Mouse (Mus musculus) heart, embryonic 16.5 days (tissue): ENCODE measurements around the gene Slc12a5. TPM values are rescaled to one million over a fixed set of nuclear protein-coding genes. Genes with fewer than 3 reads are reported as not detected.

Experiments
- ATAC-seq: fragments of 200-750 bp; cut with Nextera tagmentation; replicated peaks from 2 replicates; pipeline ENCODE4 v1.8.0; 2017; ENCODE audit warnings: moderate number of reproducible peaks; ENCODE audit not compliant: insufficient read depth, low FRiP score; ENCODE audit errors: extremely low read depth
- H3K27ac ChIP-seq: fragments of 300-500 bp; sonication (generic); 2 replicates; pipeline ENCODE4 v1.5.1; 2014; ENCODE audit warnings: mild to moderate bottlenecking, low read length, control low read depth, moderate library complexity
- H3K27me3 ChIP-seq: fragments of 300-500 bp; sonication (generic); 2 replicates; pipeline ENCODE4 v1.6.1; 2014; ENCODE audit warnings: low read length, mixed read lengths; ENCODE audit not compliant: control insufficient read depth, insufficient read depth
- H3K36me3 ChIP-seq: fragments of 300-500 bp; sonication (generic); 2 replicates; pipeline ENCODE4 v1.6.1; 2014; ENCODE audit not compliant: control insufficient read depth, insufficient read depth
- H3K4me1 ChIP-seq: fragments of 300-500 bp; sonication (generic); 2 replicates; pipeline ENCODE4 v1.6.1; 2014; ENCODE audit warnings: low read length, mixed read lengths; ENCODE audit not compliant: control insufficient read depth, insufficient read depth
- H3K4me2 ChIP-seq: fragments of 300-500 bp; sonication (generic); 2 replicates; pipeline ENCODE4 v1.6.1; 2014; ENCODE audit warnings: low read depth, mild to moderate bottlenecking, control low read depth, low read length
- H3K4me3 ChIP-seq: fragments of 300-500 bp; sonication (generic); 2 replicates; pipeline ENCODE4 v1.5.1; 2014; ENCODE audit warnings: mild to moderate bottlenecking, control low read depth, low read length
- H3K9ac ChIP-seq: fragments of 300-500 bp; sonication (generic); 2 replicates; pipeline ENCODE4 v1.6.1; 2014; ENCODE audit warnings: low read length, control low read depth
- H3K9me3 ChIP-seq: fragments of 300-500 bp; sonication (generic); replicated peaks from 2 replicates; pipeline ENCODE4 v1.6.1; 2016; ENCODE audit warnings: low read length; ENCODE audit not compliant: control insufficient read depth
- WGBS: fragments of 180-500 bp; shearing (Covaris S2); extraction: QIAGEN DNeasy Blood & Tissue Kit; methylation state at CpG from one replicate; pipeline ENCODE4 v1.1.7; 2014; 5-methylcytosine and 5-hydroxymethylcytosine counted together
- polyA plus RNA-seq: library from polyadenylated mRNA; unstranded; fragments of >200 nt; fragmentation: Nextera tagmentation; extraction: Ambion mirVana; gene quantifications from 2 replicates; pipeline ENCODE4 v1.2.1, GENCODE M21; 2015

Gene Slc12a5
- polyA plus RNA-seq = 0.21 and 0.68 TPM in 2 replicates

- Histone ChIP-seq H3K9me3 (no peaks in the 10 kb centered on the region; the same call in 1 of the 2 replicates), H3K4me2 (peak within 1 kb of the TSS; percentile 86), H3K9ac (peak within 1 kb of the TSS; percentile 69), H3K4me1 (peaks cover 3% of the 10 kb centered on the region; the same call in 1 of the 2 replicates), H3K27ac (no peak within 1 kb of the TSS), H3K36me3 (no peaks in the 10 kb centered on the region), H3K4me3 (peak within 1 kb of the TSS; percentile 62), H3K27me3 (peaks cover 27% of the 10 kb centered on the region)
- peak; percentile 45; the same call in 1 of the 2 replicates for ATAC-seq
- 1% methylated on average over 26 of the region's 54 CpGs for whole genome bisulfite sequencing
Measured at GRCm38 (mm10) chr2:164960716-164961441, at the start of gene Slc12a5. Slc12a5 (plus strand) TSS chr2:164960802.

- peaks cover under 1% of the 10 kb centered on the region for H3K9me3 ChIP-seq
- H3K4me2 ChIP-seq = peak within 1 kb of the TSS; percentile 90
- H3K4me1 ChIP-seq = peaks cover 26% of the 10 kb centered on the region
- ATAC-seq = peak; percentile 91
- H3K4me3 ChIP-seq = peak within 1 kb of the TSS; percentile 96
- under 1% methylated on average over 91 of the region's 91 CpGs for WGBS
- peaks cover 26% of the 10 kb centered on the region for H3K36me3 ChIP-seq
- H3K9ac ChIP-seq = peak within 1 kb of the TSS; percentile 98
- H3K27me3 ChIP-seq = no peaks in the 10 kb centered on the region
- peak within 1 kb of the TSS; percentile 98 for H3K27ac ChIP-seq
Measured at GRCm38 (mm10) chr2:164911086-164912048, 49.2 kb upstream of the Slc12a5 start, which contains the start of gene Zfp335. Zfp335 (minus strand) TSS chr2:164911757.

GRCm38 (mm10) chr2:164912151-164912550, 48.5 kb upstream of the Slc12a5 start:
- Histone ChIP-seq H3K4me1 (peaks cover 26% of the 10 kb centered on the region), H3K9me3 (no peaks in the 10 kb centered on the region), H3K9ac (peak overlapping the region; percentile 98), H3K4me2 (peak overlapping the region; percentile 82), H3K4me3 (peak overlapping the region; percentile 96), H3K36me3 (peaks cover 18% of the 10 kb centered on the region), H3K27me3 (no peaks in the 10 kb centered on the region), H3K27ac (peak overlapping the region; percentile 98)
- 4% methylated on average over 12 of the region's 12 CpGs for WGBS
- ATAC-seq = peak; percentile 63

- no peaks in the 10 kb centered on the region for H3K27me3 ChIP-seq
- H3K36me3 ChIP-seq = peaks cover 11% of the 10 kb centered on the region
- H3K4me3 ChIP-seq = peak overlapping the region; percentile 96; the same call in 1 of the 2 replicates
- H3K9ac ChIP-seq = peak overlapping the region; percentile 98
- no peaks in the 10 kb centered on the region for H3K9me3 ChIP-seq
- peak overlapping the region; percentile 82; the same call in 1 of the 2 replicates for H3K4me2 ChIP-seq
- peak overlapping the region; percentile 98 for H3K27ac ChIP-seq
- WGBS = 82% methylated on average over 9 of the region's 9 CpGs
- no peak for ATAC-seq
- H3K4me1 ChIP-seq = peaks cover 26% of the 10 kb centered on the region
Measured at GRCm38 (mm10) chr2:164912749-164913427, 47.7 kb upstream of the Slc12a5 start.

- peak overlapping the region; percentile 98 for H3K27ac ChIP-seq
- no peaks in the 10 kb centered on the region for H3K27me3 ChIP-seq
- H3K4me1 ChIP-seq = peaks cover 26% of the 10 kb centered on the region
- ATAC-seq = no peak
- H3K9me3 ChIP-seq = no peaks in the 10 kb centered on the region
- H3K4me2 ChIP-seq = no peak overlapping the region
- H3K36me3 ChIP-seq = peaks cover 6% of the 10 kb centered on the region
- no peak overlapping the region for H3K4me3 ChIP-seq
- H3K9ac ChIP-seq = no peak overlapping the region
- WGBS = 87% methylated on average over 2 of the region's 2 CpGs
Measured at GRCm38 (mm10) chr2:164913428-164913786, 47.2 kb upstream of the Slc12a5 start.

GRCm38 (mm10) chr2:164916820-164917219, 43.8 kb upstream of the Slc12a5 start:
- Histone ChIP-seq H3K9ac (no peak overlapping the region), H3K4me3 (no peak overlapping the region), H3K27me3 (no peaks in the 10 kb centered on the region), H3K4me1 (peaks cover 14% of the 10 kb centered on the region), H3K9me3 (no peaks in the 10 kb centered on the region), H3K36me3 (peaks cover 5% of the 10 kb centered on the region; the same call in 1 of the 2 replicates), H3K4me2 (no peak overlapping the region), H3K27ac (no peak overlapping the region)
- 65% methylated on average over 5 of the region's 5 CpGs for WGBS
- ATAC-seq = no peak

GRCm38 (mm10) chr2:164917371-164917770, 43.2 kb upstream of the Slc12a5 start:
- 60% methylated on average over 10 of the region's 10 CpGs for WGBS

GRCm38 (mm10) chr2:164918325-164918724, 42.3 kb upstream of the Slc12a5 start:
- 76% methylated on average over 4 of the region's 5 CpGs for WGBS
- H3K4me2 ChIP-seq = no peak overlapping the region
- no peaks in the 10 kb centered on the region for H3K9me3 ChIP-seq
- no peak overlapping the region for H3K9ac ChIP-seq
- no peak overlapping the region for H3K27ac ChIP-seq
- no peak for ATAC-seq
- peaks cover 5% of the 10 kb centered on the region; the same call in 1 of the 2 replicates for H3K36me3 ChIP-seq
- peaks cover 4% of the 10 kb centered on the region for H3K4me1 ChIP-seq
- H3K4me3 ChIP-seq = no peak overlapping the region
- no peaks in the 10 kb centered on the region for H3K27me3 ChIP-seq

More at GRCm38 (mm10) chr2:164917371-164917770, 43.2 kb upstream of the Slc12a5 start:
- Histone ChIP-seq H3K27ac (no peak overlapping the region), H3K9ac (no peak overlapping the region), H3K4me3 (no peak overlapping the region), H3K27me3 (no peaks in the 10 kb centered on the region), H3K4me1 (peaks cover 11% of the 10 kb centered on the region), H3K36me3 (peaks cover 5% of the 10 kb centered on the region; the same call in 1 of the 2 replicates), H3K9me3 (no peaks in the 10 kb centered on the region), H3K4me2 (no peak overlapping the region)
- no peak for ATAC-seq
